Mouse (Mus musculus) intestine, postnatal 0 days (tissue): ENCODE data around the gene Atg7. TPM values are rescaled to one million over a fixed set of nuclear protein-coding genes. Genes with fewer than 3 reads are reported as not detected.
"Not testable (repeated sequence)": the region's sequence is repeated elsewhere in the genome, so short reads cannot be mapped to it uniquely, and the experiment has no call there.

Source experiments
- ATAC-seq: fragments of 200-750 bp; cut with Nextera tagmentation; 2 replicates; pipeline ENCODE4 v1.8.0; 2017; ENCODE audit warnings: mild to moderate bottlenecking, moderate TSS enrichment, moderate library complexity
- H3K27ac ChIP-seq: fragments of 300-500 bp; sonication (generic); 2 replicates; pipeline ENCODE4 v1.5.1; 2014; ENCODE audit warnings: mild to moderate bottlenecking, low read depth, low read length, moderate library complexity
- H3K27me3 ChIP-seq: fragments of 300-500 bp; sonication (generic); replicated peaks from 2 replicates; pipeline ENCODE4 v1.6.1; 2014; ENCODE audit warnings: low read length, mixed read lengths; ENCODE audit not compliant: control insufficient read depth, insufficient read depth
- H3K36me3 ChIP-seq: fragments of 300-500 bp; sonication (generic); 2 replicates; pipeline ENCODE4 v1.6.1; 2014; ENCODE audit warnings: mild to moderate bottlenecking, moderate library complexity; ENCODE audit not compliant: control insufficient read depth, insufficient read depth
- H3K4me1 ChIP-seq: fragments of 300-500 bp; sonication (generic); replicated peaks from 2 replicates; pipeline ENCODE4 v1.6.1; 2014; ENCODE audit warnings: antibody characterized with exemption, low read length, mixed read lengths; ENCODE audit not compliant: control insufficient read depth, insufficient read depth
- H3K4me2 ChIP-seq: fragments of 300-500 bp; sonication (generic); replicated peaks from 2 replicates; pipeline ENCODE4 v1.6.1; 2014; ENCODE audit warnings: low read depth, mild to moderate bottlenecking, moderate library complexity
- H3K4me3 ChIP-seq: fragments of 300-500 bp; sonication (generic); 2 replicates; pipeline ENCODE4 v1.5.1; 2014; ENCODE audit warnings: low read depth, low read length
- H3K9ac ChIP-seq: fragments of 300-500 bp; sonication (generic); 2 replicates; pipeline ENCODE4 v1.6.1; 2014; ENCODE audit warnings: mild to moderate bottlenecking, low read depth, low read length
- H3K9me3 ChIP-seq: fragments of 300-500 bp; sonication (generic); 2 replicates; pipeline ENCODE4 v1.6.1; 2016; ENCODE audit warnings: mixed run types; ENCODE audit not compliant: control insufficient read depth
- CTCF ChIP-seq: sonication (generic); IDR thresholded peaks from 2 replicates; pipeline ENCODE4 v1.5.1; 2016; ENCODE audit warnings: low read depth, mild to moderate bottlenecking, control low read depth, antibody characterized with exemption, moderate library complexity
- WGBS: fragments of 180-500 bp; shearing (Covaris S2); extraction: QIAGEN DNeasy Blood & Tissue Kit; methylation state at CpG from one replicate; pipeline ENCODE4 v1.1.7; 2014; 5-methylcytosine and 5-hydroxymethylcytosine counted together
- polyA plus RNA-seq: library from polyadenylated mRNA; unstranded; fragments of >200 nt; fragmentation: Nextera tagmentation; extraction: Ambion mirVana; gene quantifications from 2 replicates; pipeline ENCODE4 v1.2.1, GENCODE M21; 2015

The Atg7 gene
- polyA plus RNA-seq, 1 experiment from 2014 or later, result 12.4 TPM

GRCm38 (mm10) chr6:114885129-114885528, 242.2 kb downstream of the Atg7 start:
- H3K27me3 ChIP-seq, result no peaks in the 10 kb centered on the region
- H3K4me2 ChIP-seq, result no peak overlapping the region
- no peak for TF ChIP-seq CTCF
- 89% methylated on average over 5 of the region's 5 CpGs for WGBS
- H3K4me1 ChIP-seq, result 0 out of 2 replicates have a peak, but pooled peaks cover 17% of the 10 kb centered on the region
- H3K27ac ChIP-seq, result no peak overlapping the region
- ATAC-seq, result no peak
- no peaks in the 10 kb centered on the region for H3K9me3 ChIP-seq
- H3K36me3 ChIP-seq, result 0 out of 2 replicates have a peak, but pooled peaks cover 8% of the 10 kb centered on the region
- H3K4me3 ChIP-seq, result no peak overlapping the region
- H3K9ac ChIP-seq, result no peak overlapping the region

DNA sequence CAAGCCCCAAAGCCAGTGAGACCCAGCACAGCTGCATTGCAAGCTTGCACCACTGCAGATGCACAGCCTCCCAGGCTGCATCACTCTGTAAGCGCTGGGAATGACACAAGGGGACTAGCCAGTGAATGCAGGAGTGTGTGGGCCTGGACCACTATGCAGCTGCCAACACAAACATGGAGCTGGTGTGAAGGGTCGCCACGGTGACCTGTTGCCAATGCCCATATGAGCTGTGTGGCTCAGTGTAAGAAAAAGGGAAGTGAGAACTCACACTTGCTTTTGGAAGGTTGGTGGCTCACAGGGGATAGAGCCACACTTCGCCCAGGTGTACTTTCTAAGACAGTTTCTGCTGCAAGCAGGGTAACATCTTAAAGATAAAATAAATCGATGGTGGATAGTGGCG, 243.1 kb downstream of the Atg7 start:
- no peak overlapping the region for H3K9ac ChIP-seq
- no peak overlapping the region for H3K4me3 ChIP-seq
- 0 out of 2 replicates have a peak, but pooled peaks cover 13% of the 10 kb centered on the region for H3K36me3 ChIP-seq
- H3K4me2 ChIP-seq, result no peak overlapping the region
- H3K9me3 ChIP-seq, result no peaks in the 10 kb centered on the region
- 88% methylated on average over 6 of the region's 6 CpGs for WGBS
- H3K4me1 ChIP-seq, result 0 out of 2 replicates have a peak, but pooled peaks cover 13% of the 10 kb centered on the region
- no peaks in the 10 kb centered on the region for H3K27me3 ChIP-seq
- H3K27ac ChIP-seq, result no peak overlapping the region
- no peak for TF ChIP-seq CTCF
- ATAC-seq, result no peak

DNA sequence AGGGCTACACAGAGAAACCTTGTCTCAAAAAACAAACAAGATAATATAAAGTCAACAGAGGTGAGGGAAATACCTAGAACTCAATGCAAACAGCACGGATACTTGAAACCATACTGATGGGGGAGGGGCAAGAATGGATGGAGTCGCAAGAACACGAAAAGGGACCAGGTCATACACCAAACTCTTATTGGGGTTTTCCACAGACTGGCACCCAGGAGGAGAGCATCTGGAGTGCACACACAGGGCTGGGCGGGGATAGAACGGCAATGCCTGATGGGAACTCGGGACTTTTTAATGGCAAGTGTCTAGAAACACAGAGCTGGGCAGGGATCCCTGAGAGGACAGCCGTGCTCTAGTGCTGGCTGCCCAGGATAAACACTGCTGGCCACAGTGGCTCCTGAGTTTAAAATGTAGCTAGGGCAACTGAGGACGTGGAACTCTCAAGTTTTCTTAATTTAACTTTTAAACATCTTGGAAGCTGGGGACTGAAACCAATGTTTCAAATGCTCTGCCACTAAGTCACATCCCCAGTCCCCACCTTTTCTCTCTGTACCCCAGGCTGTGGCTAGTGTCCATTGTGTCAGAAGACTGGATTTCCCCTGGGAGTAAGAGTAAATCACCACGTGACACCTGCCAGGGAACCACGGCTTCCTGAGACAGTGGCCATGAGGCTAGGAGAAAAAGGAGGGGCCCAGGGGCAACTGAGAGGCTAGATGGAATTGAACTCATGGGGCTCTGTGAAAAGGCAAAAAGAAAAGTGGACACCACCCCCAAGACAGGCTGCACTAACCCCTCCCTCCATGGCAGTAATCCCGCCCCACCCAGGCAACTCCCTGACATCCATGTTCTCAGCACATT, 243.8 kb downstream of the Atg7 start:
- Histone ChIP-seq H3K27me3 (no peaks in the 10 kb centered on the region), H3K4me2 (no peak overlapping the region), H3K4me1 (0 out of 2 replicates have a peak, but pooled peaks cover 13% of the 10 kb centered on the region), H3K9ac (no peak overlapping the region), H3K27ac (no peak overlapping the region), H3K4me3 (no peak overlapping the region), H3K36me3 (0 out of 2 replicates have a peak, but pooled peaks cover 13% of the 10 kb centered on the region), H3K9me3 (no peaks in the 10 kb centered on the region)
- no peak for TF ChIP-seq CTCF
- ATAC-seq, result no peak
- WGBS, result 64% methylated on average over 11 of the region's 11 CpGs

DNA sequence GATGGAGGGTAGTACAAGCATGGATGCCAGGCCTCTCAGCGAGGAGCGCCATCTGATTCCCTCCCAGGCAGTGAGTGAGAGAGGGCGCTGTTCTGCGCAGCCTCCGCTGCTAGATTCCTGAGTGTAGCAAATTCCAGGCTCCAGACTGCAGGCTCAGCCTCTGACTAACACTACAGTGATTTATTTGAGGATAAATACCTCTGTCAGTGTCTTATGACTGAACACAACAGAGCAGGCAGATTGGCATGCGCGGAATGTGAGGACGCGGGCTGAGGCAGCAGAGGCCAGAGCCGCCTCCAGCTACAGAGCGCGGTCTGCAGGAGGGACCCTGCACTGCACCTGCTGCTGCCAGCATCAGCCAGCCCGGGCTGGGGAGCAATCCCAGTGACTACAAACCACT, 246.0 kb downstream of the Atg7 start:
- Histone ChIP-seq H3K4me2 (no peak overlapping the region), H3K27ac (no peak overlapping the region), H3K4me3 (no peak overlapping the region), H3K27me3 (no peaks in the 10 kb centered on the region), H3K9ac (no peak overlapping the region), H3K4me1 (no peaks in the 10 kb centered on the region), H3K36me3 (0 out of 2 replicates have a peak, but pooled peaks cover 13% of the 10 kb centered on the region), H3K9me3 (no peaks in the 10 kb centered on the region)
- TF ChIP-seq CTCF, result peak; percentile 72
- whole genome bisulfite sequencing, result 54% methylated on average over 13 of the region's 13 CpGs
- ATAC-seq, result peak; percentile 64

DNA sequence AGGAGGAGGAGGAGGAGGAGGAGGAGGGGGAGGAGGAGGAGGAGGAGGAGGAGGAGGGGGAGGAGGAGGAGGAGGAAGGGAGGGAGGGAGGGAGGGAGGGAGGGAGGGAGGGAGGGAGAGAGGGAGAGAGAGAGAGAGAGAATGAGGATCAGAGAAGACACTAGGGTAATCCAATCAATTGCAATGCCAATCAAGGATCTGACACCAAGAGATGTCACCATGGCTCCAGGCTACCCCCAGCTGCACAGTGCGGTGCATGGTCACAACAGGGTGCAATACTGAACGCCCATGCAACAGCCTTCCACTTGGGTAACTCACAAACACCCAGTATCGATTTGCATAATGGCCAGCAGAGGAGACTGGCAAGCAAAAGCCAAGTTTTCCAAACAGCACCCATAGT, 247.1 kb downstream of the Atg7 start:
- not testable (repeated sequence) for H3K4me2 ChIP-seq, ATAC-seq, H3K4me3 ChIP-seq, H3K27ac ChIP-seq, H3K9me3 ChIP-seq, H3K27me3 ChIP-seq, H3K36me3 ChIP-seq, H3K4me1 ChIP-seq, H3K9ac ChIP-seq
- 92% methylated on average over 3 of the region's 3 CpGs for WGBS

DNA sequence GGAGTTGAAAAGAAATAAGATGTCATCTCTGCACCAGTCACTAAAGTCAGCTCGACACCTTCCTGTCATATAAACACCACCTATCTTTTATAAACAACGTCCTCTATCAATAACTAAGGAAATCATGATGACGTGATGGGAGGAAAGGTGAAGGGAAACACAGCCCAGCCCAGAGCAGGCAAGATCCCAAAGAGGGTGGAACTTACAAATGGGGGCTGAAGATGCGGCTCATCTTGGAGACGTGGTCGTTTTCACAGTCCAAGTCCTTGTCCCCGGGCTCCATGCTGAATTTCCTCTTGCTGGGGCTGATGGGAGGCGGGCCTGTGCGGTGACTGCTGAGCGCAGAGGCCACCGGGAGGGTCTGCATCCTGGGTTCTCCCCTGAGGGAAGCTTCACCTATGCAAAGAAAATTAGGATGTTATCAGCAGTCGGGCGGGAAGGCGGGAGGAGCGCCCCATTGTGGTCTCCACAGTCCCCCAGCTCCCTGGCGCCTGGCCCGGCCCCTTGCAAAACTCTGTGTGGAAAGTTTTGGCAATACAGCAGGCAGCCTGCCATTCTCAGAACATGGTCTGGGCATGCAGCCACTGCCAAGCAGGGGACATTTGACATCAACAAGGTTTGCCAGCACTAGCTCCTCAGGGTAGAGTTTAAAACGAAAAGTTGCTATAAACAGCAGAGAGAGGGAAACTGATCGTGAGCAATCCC, 247.7 kb downstream of the Atg7 start:
- H3K9me3 ChIP-seq, result no peaks in the 10 kb centered on the region
- ATAC-seq, result no peak
- no peaks in the 10 kb centered on the region for H3K27me3 ChIP-seq
- H3K4me1 ChIP-seq, result 0 out of 2 replicates have a peak, but pooled peaks cover 4% of the 10 kb centered on the region
- H3K4me3 ChIP-seq, result no peak overlapping the region
- no peak for TF ChIP-seq CTCF
- 0 out of 2 replicates have a peak, but pooled peaks cover 5% of the 10 kb centered on the region for H3K36me3 ChIP-seq
- no peak overlapping the region for H3K4me2 ChIP-seq
- WGBS, result 63% methylated on average over 19 of the region's 19 CpGs
- H3K9ac ChIP-seq, result peak overlapping the region; percentile 17; the same call in 1 of the 2 replicates
- H3K27ac ChIP-seq, result no peak overlapping the region
